Mouse (Mus musculus): ENCODE data around the gene Mtif3.

DNA sequence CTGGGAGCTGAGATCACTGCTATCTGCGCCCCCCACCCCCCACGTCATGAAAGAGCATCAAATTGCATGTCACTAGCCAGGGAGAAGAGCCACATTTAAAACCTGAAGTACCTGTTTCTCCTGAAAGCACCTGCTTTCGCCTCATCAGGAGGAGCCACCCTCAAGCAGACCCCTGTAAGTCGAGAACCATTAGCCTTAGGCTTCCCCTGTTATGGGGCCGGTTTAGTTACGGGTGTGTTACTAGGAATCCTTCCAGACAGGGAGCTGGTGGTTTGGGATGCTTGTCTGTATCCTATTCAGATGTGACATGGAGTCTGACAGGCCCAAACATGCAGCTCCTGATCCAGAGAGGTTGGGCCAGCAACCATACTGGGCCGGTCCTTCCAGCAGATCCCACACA is 50.2 kb downstream of the Mtif3 start:
- no peak for TF ChIP-seq USF1 (IDR thresholded peaks at IDR 0.05; ENCODE audit: low read depth)
- no peak for TF ChIP-seq POLR2A (IDR thresholded peaks at IDR 0.05; ENCODE audit: insufficient read length, low read depth)
- no peak for TF ChIP-seq MAX (IDR thresholded peaks at IDR 0.05; ENCODE audit: low read depth)
- TF ChIP-seq MYOG (IDR thresholded peaks at IDR 0.05; ENCODE audit: control insufficient read depth in 1 of 3, insufficient read depth in 1 of 3, insufficient read length in 2 of 3, low read depth in 2 of 3) = no peak
- TF ChIP-seq E2F4 (IDR thresholded peaks at IDR 0.05; ENCODE audit: insufficient read depth) = no peak
- no peak for TF ChIP-seq SRF (IDR thresholded peaks at IDR 0.05; ENCODE audit: control insufficient read depth, insufficient read length, low read depth)

Measured in myocyte (in vitro differentiated cells).